Mouse (Mus musculus) hindbrain, embryonic 14.5 days (tissue): ENCODE measurements at regions not wholly inside any gene's neighbourhood (a gene's known extent, or its start where the extent isn't known, plus 50 kb on each side); places are given as distances from the start of the nearest gene placed in this dataset.
"Not testable (repeated sequence)": the region's sequence is repeated elsewhere in the genome, so short reads cannot be mapped to it uniquely, and the experiment has no call there.

Experiments used
- ATAC-seq: fragments of 200-750 bp; cut with Nextera tagmentation; 2 replicates; pipeline ENCODE4 v1.8.0; 2017; ENCODE audit warnings: moderate number of reproducible peaks, mild to moderate bottlenecking, moderate TSS enrichment, moderate library complexity; ENCODE audit not compliant: low FRiP score
- DNase-seq: peaks from one replicate; pipeline ENCODE4 v3.0.0-alpha.2; 2015; ENCODE audit warnings: low spot score
- H3K27ac ChIP-seq: fragments of 300-500 bp; sonication (generic); 2 replicates; pipeline ENCODE4 v1.5.1; 2014; ENCODE audit warnings: mild to moderate bottlenecking, moderate library complexity
- H3K27me3 ChIP-seq: fragments of 300-500 bp; sonication (generic); 2 replicates; pipeline ENCODE4 v1.6.1; 2014; ENCODE audit warnings: mild to moderate bottlenecking, low read length, mixed read lengths; ENCODE audit not compliant: control insufficient read depth, insufficient read depth
- H3K36me3 ChIP-seq: fragments of 300-500 bp; sonication (generic); replicated peaks from 2 replicates; pipeline ENCODE4 v1.6.1; 2014; ENCODE audit not compliant: control insufficient read depth, insufficient read depth
- H3K4me1 ChIP-seq: fragments of 300-500 bp; sonication (generic); replicated peaks from 2 replicates; pipeline ENCODE4 v1.6.1; 2014; ENCODE audit warnings: antibody characterized with exemption, low read length, mixed read lengths; ENCODE audit not compliant: control insufficient read depth, insufficient read depth
- H3K4me2 ChIP-seq: fragments of 300-500 bp; sonication (generic); replicated peaks from 2 replicates; pipeline ENCODE4 v1.6.1; 2014; ENCODE audit warnings: mild to moderate bottlenecking, moderate library complexity
- H3K4me3 ChIP-seq: fragments of 300-500 bp; sonication (generic); replicated peaks from 2 replicates; pipeline ENCODE4 v1.5.1; 2014; ENCODE audit warnings: mild to moderate bottlenecking, low read length
- H3K9ac ChIP-seq: fragments of 300-500 bp; sonication (generic); 2 replicates; pipeline ENCODE4 v1.6.1; 2014
- H3K9me3 ChIP-seq: fragments of 300-500 bp; sonication (generic); 2 replicates; pipeline ENCODE4 v1.6.1; 2016; ENCODE audit warnings: low read length; ENCODE audit not compliant: control insufficient read depth
- WGBS: fragments of 180-500 bp; shearing (Covaris S2); extraction: QIAGEN DNeasy Blood & Tissue Kit; methylation state at CpG from one replicate; pipeline ENCODE4 v1.1.7; 2014; 5-methylcytosine and 5-hydroxymethylcytosine counted together

GRCm38 (mm10) chr10:43669471-43669870 lies 91.4 kb downstream of the Cd24a start:
- 81% methylated on average over 5 of the region's 5 CpGs for WGBS
- ATAC-seq (no peak), DNase-seq (no peak)
- no peak overlapping the region for H3K9ac ChIP-seq
- H3K4me2 ChIP-seq, result no peak overlapping the region
- H3K9me3 ChIP-seq, result no peaks in the 10 kb centered on the region
- no peaks in the 10 kb centered on the region for H3K36me3 ChIP-seq
- no peaks in the 10 kb centered on the region for H3K4me1 ChIP-seq
- no peaks in the 10 kb centered on the region for H3K27me3 ChIP-seq
- H3K4me3 ChIP-seq, result no peak overlapping the region
- H3K27ac ChIP-seq, result no peak overlapping the region

- Histone ChIP-seq H3K9me3 (no peaks in the 10 kb centered on the region), H3K4me2 (no peak overlapping the region), H3K36me3 (no peaks in the 10 kb centered on the region), H3K27me3 (no peaks in the 10 kb centered on the region), H3K4me1 (no peaks in the 10 kb centered on the region), H3K4me3 (no peak overlapping the region), H3K27ac (no peak overlapping the region), H3K9ac (no peak overlapping the region)
- WGBS, result 96% methylated on average over 1 of the region's 1 CpGs
- DNase-seq, result no peak
- ATAC-seq, result no peak
Observed at GRCm38 (mm10) chr10:43670745-43671144, 92.7 kb downstream of the Cd24a start.

- Histone ChIP-seq H3K27me3 (no peaks in the 10 kb centered on the region), H3K36me3 (no peaks in the 10 kb centered on the region), H3K9ac (no peak overlapping the region), H3K27ac (no peak overlapping the region), H3K4me2 (no peak overlapping the region), H3K4me1 (no peaks in the 10 kb centered on the region), H3K9me3 (no peaks in the 10 kb centered on the region), H3K4me3 (no peak overlapping the region)
- no peak for ATAC-seq
- WGBS, result 81% methylated on average over 3 of the region's 3 CpGs
- no peak for DNase-seq
Observed at GRCm38 (mm10) chr10:43671785-43672184, 93.7 kb downstream of the Cd24a start.

- no peak overlapping the region for H3K4me2 ChIP-seq
- no peak overlapping the region for H3K9ac ChIP-seq
- H3K4me1 ChIP-seq, result no peaks in the 10 kb centered on the region
- WGBS, result 53% methylated on average over 6 of the region's 6 CpGs
- H3K9me3 ChIP-seq, result no peaks in the 10 kb centered on the region
- no peak overlapping the region for H3K4me3 ChIP-seq
- no peak for ATAC-seq
- no peaks in the 10 kb centered on the region for H3K27me3 ChIP-seq
- H3K36me3 ChIP-seq, result no peaks in the 10 kb centered on the region
- no peak for DNase-seq
- H3K27ac ChIP-seq, result no peak overlapping the region
Observed at GRCm38 (mm10) chr10:43672490-43672889, 94.4 kb downstream of the Cd24a start.

GRCm38 (mm10) chr10:43674749-43675148 lies 96.7 kb downstream of the Cd24a start:
- 74% methylated on average over 1 of the region's 1 CpGs for whole genome bisulfite sequencing

GRCm38 (mm10) chr10:43675495-43675894 lies 97.4 kb downstream of the Cd24a start:
- not testable (repeated sequence) for H3K36me3 ChIP-seq, H3K9me3 ChIP-seq, H3K4me3 ChIP-seq, H3K4me2 ChIP-seq, H3K27ac ChIP-seq, DNase-seq, H3K27me3 ChIP-seq, ATAC-seq, H3K4me1 ChIP-seq, H3K9ac ChIP-seq
- WGBS, result 83% methylated on average over 1 of the region's 1 CpGs

More at GRCm38 (mm10) chr10:43674749-43675148, 96.7 kb downstream of the Cd24a start:
- Histone ChIP-seq H3K27me3 (no peaks in the 10 kb centered on the region), H3K4me1 (no peaks in the 10 kb centered on the region), H3K4me3 (no peak overlapping the region), H3K9ac (no peak overlapping the region), H3K4me2 (no peak overlapping the region), H3K9me3 (no peaks in the 10 kb centered on the region), H3K27ac (no peak overlapping the region), H3K36me3 (no peaks in the 10 kb centered on the region)
- no peak for DNase-seq
- no peak for ATAC-seq

- H3K9me3 ChIP-seq, result no peaks in the 10 kb centered on the region
- WGBS, result 76% methylated on average over 5 of the region's 5 CpGs
- no peaks in the 10 kb centered on the region for H3K27me3 ChIP-seq
- no peak overlapping the region for H3K4me2 ChIP-seq
- H3K27ac ChIP-seq, result no peak overlapping the region
- H3K4me1 ChIP-seq, result no peaks in the 10 kb centered on the region
- no peak overlapping the region for H3K4me3 ChIP-seq
- H3K9ac ChIP-seq, result no peak overlapping the region
- no peaks in the 10 kb centered on the region for H3K36me3 ChIP-seq
- no peak for ATAC-seq
- no peak for DNase-seq
Observed at GRCm38 (mm10) chr10:43676289-43676688, 98.2 kb downstream of the Cd24a start.

GRCm38 (mm10) chr10:43684247-43685033 lies 106.4 kb downstream of the Cd24a start:
- H3K4me1 ChIP-seq, result 0 out of 2 replicates have a peak, but pooled peaks cover under 1% of the 10 kb centered on the region
- no peak overlapping the region for H3K9ac ChIP-seq
- 47% methylated on average over 12 of the region's 12 CpGs for WGBS
- ATAC-seq (no peak), DNase-seq (no peak)
- H3K27ac ChIP-seq, result no peak overlapping the region
- H3K36me3 ChIP-seq, result no peaks in the 10 kb centered on the region
- no peak overlapping the region for H3K4me3 ChIP-seq
- no peaks in the 10 kb centered on the region for H3K9me3 ChIP-seq
- H3K4me2 ChIP-seq, result no peak overlapping the region
- H3K27me3 ChIP-seq, result no peaks in the 10 kb centered on the region

GRCm38 (mm10) chr10:43689161-43689913 lies 111.3 kb downstream of the Cd24a start:
- H3K4me2 ChIP-seq, result no peak overlapping the region
- no peak for ATAC-seq
- 0 out of 2 replicates have a peak, but pooled peaks cover 4% of the 10 kb centered on the region for H3K4me1 ChIP-seq
- H3K27me3 ChIP-seq, result no peaks in the 10 kb centered on the region
- no peak overlapping the region for H3K9ac ChIP-seq
- WGBS, result 27% methylated on average over 10 of the region's 10 CpGs
- H3K9me3 ChIP-seq, result no peaks in the 10 kb centered on the region
- no peak overlapping the region for H3K27ac ChIP-seq
- H3K4me3 ChIP-seq, result no peak overlapping the region
- no peak for DNase-seq
- no peaks in the 10 kb centered on the region for H3K36me3 ChIP-seq
